Mouse (Mus musculus) adrenal gland, postnatal 25 days (tissue): Measurements from ENCODE around the gene Tbxas1. TPM values are rescaled to one million over a fixed set of nuclear protein-coding genes. Genes with fewer than 3 reads are reported as not detected.
A peak's percentile ranks its signal among the peaks of the same experiment; 100 is the strongest.

ENCODE experiments used
- DNase-seq: peaks from one replicate; pipeline ENCODE4 v3.0.0; 2021; ENCODE audit warnings: mixed read lengths
- total RNA-seq: library from RNA; stranded (reverse); gene quantifications from 2 replicates; pipeline ENCODE4 v1.2.3, GENCODE M21; 2021

The Tbxas1 gene
- total RNA-seq, 1 experiment from 2014 or later: 5.3 TPM

DNA sequence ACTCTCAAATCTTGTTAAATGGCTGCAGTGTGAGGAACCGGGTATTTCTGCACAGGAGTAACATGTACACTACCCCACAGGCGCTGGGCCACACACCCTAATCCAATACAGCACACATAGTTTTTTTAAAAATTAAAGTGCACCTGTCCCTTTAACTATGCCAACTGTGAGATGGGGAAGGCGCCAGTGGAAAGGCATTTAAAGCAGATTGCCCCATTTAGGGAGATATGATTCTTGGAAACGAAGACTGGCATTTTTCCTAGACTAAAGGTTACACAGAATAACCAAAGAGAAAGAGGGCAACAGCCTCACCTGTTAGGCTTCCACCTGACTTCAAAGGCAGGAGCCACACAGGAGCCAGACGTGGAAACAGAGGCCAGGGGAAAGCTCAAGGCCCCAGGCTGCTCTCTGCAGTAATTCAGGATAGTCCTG lies 21.6 kb upstream of the Tbxas1 start:
- DNase-seq: no peak

DNA sequence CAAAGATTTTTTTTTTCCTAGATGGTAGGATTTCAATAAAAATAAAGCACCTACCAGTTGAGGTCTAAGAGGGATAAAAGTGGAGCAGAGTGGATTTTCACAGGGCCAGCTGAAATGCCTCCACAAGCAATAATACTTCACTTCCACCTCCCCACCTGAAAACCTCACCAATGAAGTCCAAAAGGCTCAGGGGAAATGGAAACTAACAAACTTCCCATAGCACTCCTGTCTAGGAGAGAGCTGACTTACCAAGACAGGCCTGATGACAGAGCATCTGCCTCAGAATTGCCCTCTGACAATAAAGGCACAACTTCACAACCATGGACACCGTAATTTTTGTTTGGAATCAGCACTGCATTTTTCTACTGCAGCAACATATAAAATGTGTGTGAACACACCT lies 15.4 kb upstream of the Tbxas1 start:
- DNase-seq: no peak

DNA sequence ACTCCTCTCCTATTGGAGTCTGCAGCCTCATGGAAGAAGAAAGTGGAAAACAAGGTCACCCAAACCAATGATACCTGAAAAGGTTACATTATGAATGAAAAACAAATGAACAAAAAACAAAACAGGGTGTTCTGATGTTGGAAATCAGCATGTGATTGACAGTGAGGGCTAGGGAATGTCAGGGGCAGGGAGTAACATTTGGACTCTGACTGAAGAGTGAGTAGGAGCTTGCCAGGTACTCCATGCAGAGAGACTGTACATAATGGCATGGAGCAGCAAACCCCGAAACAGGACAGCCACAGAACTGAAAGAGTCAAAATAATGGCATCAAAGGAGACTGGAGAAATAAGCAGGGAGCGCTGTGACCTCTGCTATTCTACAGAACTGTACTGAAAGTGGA lies 14.9 kb upstream of the Tbxas1 start:
- no peak for DNase-seq

DNA sequence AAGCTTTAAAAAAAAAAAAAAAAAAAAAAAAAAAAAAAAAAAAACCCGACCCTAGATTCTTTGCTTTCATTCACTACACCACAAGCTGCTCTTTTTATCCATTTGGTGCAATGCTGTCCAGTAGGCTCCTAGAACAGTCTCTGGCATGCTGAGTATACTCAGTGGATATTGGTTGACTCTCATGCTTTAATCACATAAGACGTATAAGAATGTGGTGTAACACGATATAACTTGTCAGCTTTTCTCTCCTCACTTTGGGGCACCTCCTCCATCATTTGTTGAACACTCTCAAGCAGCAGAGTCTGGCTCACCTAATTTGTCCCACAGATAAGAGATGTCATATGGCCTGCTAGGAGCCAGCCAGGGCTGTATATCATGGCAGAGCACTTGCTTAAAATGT lies 11.6 kb upstream of the Tbxas1 start:
- DNase-seq: no peak

DNA sequence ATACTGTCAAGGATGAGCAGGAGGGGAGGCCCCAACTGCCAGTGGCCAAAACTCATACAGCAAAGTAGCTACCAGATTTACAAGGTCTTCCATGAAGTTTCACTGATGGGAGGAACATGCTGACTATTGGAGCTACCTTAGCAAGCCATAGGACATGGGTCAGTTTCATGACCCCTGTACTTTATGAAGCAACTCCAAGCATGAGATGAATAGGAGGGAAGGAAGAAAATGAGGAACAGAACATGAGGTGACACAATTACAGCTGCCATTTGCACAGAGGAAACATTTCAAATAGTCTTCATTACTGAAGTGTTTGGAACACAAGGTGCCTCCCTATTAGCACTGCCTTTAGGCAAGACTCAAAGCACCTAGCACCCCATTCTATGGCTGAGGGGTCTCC lies 9.4 kb upstream of the Tbxas1 start:
- DNase-seq: no peak

DNA sequence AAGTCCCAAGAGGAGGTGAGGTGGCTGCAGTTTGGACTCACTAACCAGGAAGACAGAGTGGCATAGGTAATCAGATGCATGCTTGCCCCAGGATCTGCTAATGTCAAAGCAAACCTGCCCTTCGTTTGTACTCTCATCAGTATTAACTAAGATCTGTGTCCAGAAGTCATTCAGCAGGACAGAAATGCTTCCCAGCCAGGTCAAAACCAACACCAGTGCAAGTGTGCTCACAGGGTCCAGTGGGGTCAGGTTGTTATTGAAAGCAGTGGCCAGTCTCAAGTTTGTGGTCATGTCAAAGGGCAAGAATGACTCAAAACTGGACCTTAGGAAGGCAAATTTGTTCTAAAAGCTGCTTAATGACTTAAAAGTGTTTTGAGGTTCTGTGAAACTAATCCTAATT lies 8.8 kb upstream of the Tbxas1 start:
- DNase-seq: no peak

DNA sequence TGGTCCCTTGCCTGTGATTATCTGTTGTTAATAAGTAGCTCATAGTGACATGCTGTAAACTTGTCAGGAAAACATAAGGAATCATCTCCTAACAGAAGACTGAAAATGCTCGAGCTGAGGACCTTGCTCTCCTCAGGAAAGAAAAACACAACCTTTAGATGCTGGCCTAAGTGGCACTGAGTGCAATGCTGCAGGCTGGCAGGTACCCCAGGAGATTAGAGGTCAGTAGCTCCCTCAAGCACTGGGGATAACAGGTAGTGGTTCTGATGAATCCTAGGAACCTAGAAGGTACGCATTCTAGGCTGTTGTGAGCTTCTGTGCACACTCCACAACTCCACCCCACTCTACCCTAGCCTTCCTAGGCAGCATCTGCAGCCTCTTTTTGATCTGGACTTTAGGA lies 8.4 kb upstream of the Tbxas1 start:
- DNase-seq: no peak

DNA sequence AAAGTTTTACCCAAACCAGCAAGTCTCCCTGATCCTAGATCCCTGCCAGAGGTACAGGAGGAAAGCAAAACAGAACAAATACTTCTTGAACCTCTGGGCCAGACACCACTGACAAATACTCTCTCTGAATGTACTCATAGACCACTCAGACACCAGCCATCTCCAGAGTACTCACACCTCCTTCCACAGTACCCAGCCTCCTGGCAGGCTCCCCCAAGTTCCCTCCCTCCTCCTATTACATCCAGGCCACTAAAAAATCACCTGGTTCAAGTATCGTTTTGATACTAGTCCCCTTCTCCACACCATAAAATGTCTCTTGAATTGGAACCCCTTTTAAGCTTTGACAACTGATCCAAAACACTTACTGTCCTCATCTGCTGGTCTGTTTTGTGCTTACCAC lies 7.9 kb upstream of the Tbxas1 start:
- DNase-seq: no peak

DNA sequence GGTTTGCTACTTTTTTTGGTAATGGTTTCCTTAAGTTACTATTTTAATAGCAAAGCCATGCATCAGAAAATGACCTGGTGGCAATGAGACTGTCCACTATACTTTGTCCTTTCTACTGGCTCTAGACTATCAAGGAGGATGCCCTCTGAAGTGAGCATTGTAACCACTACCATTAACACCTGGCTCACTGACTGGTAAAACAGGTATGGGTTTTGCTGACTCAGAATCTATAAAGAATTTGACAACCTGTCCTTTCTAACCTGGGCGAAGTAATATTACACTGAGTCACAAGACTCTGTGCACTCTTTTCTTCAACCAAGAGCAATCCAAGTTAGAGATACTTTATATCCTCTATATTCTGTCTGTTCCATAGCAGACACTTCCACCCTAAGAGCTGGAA lies 6.2 kb upstream of the Tbxas1 start:
- no peak for DNase-seq

DNA sequence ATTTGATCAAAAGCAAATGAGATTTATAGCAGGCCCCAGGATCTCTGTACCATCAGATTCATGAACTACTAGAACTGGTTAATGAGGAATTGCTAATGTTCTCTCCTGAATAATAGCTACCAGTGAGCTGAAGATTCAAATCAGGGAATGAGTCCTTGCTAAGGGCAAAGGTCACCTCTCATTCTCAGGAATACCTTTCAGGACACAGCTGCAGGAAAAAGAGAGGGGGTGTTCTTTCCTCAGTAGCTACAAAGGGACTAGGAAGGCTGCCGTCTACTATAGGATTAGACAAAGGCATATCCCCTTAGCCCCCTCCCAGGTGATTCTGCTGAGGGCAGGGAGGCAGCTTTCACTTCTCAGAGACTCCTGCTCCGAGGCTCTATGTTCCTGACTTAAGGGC lies 5.1 kb upstream of the Tbxas1 start:
- DNase-seq: no peak

DNA sequence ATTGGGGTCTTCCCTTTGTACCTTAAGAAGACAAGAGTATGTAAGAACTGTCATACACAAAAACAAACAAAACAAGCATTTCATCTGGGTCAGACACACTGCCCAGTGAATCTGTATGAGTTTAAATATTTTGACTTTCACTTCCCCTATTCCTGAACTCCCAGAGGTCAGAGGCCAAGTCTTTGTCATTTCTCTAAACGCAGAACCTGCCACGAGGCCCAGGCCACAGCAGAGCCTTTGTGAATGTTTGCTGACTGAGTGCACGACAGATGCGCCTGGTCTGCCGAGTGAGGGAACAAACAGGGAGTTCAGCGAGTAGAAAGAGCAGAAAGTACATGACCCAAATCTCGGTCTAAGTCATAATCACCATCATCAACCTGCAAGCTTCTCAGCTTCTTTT lies 4.2 kb upstream of the Tbxas1 start:
- DNase-seq: no peak

DNA sequence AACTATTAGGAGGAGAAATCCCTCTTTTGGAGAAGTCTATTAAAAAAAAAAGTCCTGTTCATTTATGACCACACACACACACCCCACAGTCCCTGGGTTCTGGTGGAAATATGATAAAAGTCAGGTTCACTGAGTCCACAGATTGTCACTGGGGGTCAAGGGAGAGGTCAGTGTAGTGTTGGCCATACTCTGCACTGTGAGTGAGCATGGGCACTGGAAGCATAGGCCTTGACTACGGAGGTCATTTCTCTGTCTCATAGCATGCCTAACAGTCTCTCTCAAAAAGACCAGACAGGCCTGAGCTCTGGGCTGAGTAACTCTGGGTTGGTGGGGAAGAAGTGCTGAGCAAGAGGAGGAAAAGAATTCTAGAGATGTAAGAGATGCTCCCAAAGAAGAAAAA lies 1.9 kb upstream of the Tbxas1 start:
- DNase-seq: peak; percentile 21

DNA sequence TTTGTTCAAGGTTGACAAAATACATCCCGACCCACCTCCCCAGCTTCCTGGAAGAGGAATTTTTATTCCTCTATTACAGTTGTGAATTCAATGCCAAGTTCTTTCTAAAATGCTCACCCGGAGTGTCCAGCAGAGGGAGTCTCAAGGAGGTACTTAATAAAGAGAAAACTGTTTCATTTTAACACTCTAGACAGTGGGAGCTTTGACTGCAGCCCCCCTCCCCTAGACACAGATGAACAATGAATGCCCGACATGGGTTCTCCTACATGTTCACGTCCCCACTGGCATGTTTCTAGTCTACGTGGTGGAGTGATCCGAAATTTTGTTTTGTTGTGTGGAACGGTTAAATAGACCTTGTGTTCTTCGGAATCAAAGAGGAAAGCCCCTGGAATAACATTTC lies 1.2 kb upstream of the Tbxas1 start:
- peak; percentile 37 for DNase-seq

DNA sequence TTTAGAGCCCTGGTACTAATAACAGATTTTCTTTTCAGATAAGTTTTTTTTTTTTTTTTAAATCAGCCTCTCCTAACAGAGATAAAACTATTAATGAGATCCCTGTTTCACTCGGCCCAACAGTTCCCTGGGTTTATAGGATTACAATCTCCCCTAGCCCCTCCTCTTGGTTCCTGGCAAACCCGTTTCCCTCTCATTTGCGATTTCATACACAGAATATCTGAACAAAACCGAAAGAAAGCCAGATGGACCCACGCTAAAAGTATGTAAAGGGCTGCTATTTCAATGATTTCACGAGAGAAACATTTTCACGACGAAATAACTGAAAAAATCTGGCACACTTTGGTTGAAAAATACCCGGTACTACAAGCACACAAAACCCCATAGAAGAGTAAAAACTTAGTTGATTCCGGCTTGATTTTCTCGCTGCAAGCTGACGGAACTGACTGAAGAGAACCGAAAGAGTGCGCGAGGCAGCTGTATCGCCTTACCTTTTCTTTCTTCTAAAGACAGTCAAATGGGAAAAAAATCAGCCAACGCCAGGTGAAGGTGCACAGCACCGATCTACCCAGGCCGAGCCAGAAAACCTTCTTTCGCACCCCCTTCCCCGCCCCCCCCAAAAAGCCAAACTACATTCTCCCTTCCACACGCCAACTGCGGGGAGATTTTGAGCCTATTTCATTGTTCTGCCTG lies 493 bp upstream of the Tbxas1 start:
- no peak for DNase-seq

DNA sequence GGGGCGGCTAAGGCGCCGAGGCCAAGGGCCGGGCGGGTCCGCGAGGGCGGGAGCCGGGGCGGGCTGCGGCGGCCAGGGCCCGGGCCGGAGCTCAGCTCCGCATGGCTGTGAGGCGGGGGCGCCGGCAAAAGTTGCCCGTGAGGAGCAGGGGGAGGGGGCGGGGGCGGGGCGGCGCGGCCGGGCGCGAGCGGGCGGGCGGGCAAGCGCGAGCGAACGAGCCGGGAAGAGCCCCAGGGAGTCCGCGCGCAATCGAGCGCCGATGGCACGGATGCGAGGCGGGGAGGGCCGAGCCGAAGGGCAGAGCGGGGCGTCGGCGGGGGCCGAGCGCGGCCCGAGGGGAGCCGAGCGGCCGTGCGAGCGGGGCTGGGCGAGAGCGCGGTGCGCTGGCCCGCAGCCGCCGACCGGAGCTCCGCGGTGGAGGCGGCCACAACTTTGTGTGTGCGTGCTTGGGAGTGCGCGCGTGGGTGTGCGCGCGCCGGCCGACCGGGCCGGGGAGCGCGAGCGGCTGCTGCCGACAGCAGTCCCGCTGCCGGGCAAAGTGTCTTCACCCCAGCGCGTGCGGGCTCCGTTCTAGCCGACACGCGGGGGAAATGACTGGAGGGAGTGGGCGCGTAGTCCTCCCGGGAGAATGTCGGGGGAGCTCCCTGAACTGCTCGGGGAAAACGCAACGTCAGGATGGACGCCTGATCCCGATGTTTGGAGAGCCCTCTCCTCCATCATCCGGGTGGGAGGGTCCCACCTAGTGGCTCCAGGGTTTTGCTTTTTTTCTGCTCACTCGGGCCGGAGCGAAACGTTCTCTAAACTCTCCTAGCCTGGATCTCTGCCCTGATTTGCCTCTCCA lies 1.1 kb downstream of the Tbxas1 start, which contains the start of gene Hipk2:
Gene Hipk2 (minus strand): TSS at position 95 of the 841 bp plus-strand sequence.
- DNase-seq: peak; percentile 85

DNA sequence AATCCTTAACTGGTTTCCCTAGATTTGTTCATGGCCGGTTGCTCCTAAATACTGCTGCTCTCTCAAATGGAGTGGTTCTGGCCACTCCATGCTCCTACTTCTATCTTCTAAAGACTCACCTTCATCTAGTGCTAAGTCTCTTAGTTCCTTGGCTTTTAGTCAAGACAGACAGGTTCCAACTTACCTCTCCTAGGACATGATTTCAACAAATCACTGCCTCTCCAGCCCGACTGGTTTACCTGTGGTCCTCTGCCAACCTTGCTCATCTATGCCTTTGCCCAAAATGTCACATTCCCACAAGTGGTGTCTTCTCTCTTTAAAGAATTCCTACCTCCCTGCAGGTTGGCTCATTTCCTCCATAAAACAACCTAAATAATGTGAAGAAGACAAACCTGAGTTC lies 2.5 kb downstream of the Tbxas1 start:
- no peak for DNase-seq

DNA sequence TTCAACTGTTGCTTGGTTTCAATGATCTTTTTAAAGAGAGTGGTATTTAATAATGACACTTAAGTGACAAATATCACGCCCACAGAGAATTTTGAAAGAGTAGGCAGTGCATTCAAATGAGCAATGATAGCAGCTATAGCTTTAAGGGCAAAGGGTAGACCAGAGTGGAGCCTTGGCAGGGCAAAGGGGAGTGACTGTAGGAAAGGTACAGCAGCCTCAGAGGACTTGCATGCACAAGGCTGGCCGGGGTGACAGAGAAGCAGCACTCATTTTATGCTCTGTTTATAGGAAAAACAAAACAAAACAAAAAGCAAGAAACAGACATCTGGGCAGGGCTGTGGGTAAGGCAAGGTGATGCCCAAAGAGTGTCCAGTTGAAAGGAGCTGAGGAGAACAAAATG lies 6.3 kb downstream of the Tbxas1 start:
- DNase-seq: no peak

DNA sequence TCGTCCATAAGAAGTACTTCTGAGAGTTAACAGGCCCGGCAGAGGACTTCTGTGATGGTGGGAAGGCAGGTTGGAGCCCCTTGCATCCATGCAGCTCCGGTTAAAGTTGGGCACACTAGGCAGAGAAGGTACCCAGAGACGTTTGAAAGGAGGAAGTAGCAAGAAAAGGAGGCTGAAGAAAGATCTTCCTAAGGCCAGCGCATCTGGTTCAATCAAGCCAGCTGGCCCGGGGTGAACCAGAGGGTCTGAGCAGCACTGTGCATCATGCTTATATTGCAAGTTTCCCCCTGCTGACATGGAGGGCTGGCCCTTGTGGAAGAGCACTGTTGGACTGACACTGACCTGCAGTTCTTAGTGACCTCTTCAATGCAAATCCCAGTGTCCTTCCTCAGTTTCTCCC lies 6.8 kb downstream of the Tbxas1 start:
- no peak for DNase-seq

DNA sequence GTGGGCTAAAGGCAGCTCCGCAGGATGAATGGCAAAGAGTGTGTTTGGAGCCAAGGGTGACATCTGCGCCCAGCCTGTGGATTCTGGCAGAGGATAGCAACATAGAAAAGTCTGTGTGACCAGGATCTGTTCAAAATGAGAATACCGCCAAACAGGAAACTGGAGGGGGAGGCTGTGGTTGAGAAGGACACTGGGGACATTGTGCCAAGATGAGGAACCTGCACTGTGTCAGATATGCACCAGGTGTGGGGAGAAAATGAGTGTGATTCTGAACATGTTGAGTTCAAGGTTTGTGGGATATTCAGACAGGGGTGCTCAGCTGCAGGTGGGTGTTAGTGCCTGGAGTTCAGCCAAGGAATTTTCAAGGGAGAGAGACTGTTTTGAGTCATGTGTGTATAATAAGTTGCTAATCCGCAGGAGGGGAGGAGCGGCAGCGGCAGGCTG lies 7.5 kb downstream of the Tbxas1 start:
- no peak for DNase-seq

DNA sequence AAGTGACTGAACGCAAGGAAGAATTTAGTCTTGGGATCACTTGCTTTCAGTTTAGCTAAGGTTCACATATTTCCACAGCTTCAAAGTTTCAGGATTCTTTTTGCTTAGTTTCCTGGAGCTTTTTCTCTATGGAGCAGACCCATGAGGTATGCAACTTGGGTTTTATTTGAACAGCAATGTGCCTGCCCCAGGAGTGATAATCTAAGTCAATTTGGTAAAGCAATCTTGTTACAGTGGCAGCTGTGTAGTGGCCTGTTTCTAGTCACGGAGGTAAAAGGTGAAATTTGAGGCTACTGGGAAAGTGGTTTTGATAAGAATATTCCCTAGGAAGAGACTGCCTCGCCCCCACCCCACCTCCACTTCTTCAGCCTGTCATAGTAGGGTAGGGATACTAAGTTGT lies 9.3 kb downstream of the Tbxas1 start:
- DNase-seq: no peak

DNA sequence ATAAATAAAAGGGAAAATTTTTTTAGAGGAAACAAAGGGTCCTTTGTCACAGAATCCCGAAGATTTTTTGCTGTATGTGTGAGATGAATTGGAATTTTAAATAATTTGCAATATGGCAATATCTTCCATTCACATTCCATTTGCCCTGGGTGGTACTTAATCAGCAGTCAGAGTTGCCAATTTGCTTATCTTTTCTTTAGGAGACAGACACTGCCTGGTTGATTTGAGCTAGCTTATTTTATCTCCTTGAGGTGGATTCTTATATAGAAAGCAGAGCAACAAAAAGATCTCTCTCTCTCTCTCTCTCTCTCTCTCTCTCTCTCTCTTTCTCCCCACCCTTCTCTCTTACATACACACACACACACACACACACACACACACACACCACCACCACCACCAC lies 9.9 kb downstream of the Tbxas1 start:
- DNase-seq: no peak

DNA sequence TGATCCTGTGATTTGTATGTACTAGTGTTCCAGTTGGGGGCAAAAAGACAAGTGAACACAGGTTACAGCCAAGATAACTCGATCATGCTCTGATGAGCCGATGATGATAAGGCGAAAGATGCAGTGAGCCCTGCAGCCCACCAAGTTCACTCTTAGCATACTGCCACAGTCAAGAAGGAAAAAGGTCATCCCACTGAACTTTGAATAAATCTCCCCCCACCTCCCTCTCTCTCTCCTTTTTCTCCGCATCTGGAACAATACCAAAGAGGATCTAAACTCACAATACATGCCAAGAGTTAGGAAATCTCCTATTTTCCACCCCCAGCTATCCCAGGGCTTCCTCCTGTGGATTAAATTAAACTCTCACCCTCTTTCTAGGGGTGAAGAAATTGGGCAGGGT lies 12.2 kb downstream of the Tbxas1 start:
- DNase-seq: no peak

DNA sequence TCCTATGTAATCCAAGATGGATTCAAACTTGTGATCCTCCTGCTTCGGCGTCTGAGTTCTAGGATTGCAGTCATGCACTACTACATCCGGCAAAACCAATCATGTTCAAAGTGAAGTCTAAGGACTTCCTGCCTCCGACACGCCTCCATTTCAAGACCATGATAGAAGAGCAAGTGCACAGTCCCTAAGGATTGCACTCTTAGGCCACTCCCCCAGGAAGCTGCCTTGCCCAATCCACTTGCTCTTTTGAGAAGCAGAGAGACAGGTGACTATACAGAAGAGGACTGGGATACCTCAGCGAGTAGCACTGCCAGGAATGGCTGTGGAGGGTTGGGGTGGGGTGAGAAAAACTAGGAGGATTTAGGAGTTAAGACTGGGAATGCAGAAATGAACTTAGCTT lies 14.0 kb downstream of the Tbxas1 start:
- no peak for DNase-seq

DNA sequence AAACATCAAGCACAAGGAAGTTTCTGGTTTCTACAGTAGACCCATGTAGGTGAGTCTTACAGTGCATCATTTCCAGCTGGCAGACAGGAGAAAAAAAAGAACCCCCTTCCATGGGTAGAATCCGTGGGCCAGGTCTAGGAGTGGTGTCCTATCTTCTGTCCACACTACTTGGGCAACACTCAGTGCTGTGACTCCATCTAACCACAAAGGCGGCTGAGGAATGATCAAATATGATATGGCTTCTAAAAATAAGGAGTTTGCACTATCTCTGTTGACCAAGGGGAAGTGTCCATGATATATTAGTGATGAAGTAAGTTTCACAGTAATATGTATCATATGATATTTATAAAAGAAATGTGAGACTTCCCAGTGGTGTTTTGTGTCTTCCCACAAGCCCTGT lies 16.8 kb downstream of the Tbxas1 start:
- DNase-seq: no peak
